Mouse (Mus musculus) olfactory bulb, adult 2 months (tissue): Measurements from ENCODE around the gene Svs5.

ENCODE experiments used
- CTCF ChIP-seq: fragments of 200-500 bp; IDR thresholded peaks from 2 replicates; pipeline ENCODE4 v1.5.1; 2012; ENCODE audit warnings: low read depth, mild to moderate bottlenecking, low read length, moderate library complexity; ENCODE audit not compliant: insufficient read depth
- POLR2A ChIP-seq: fragments of 200-500 bp; IDR thresholded peaks from 2 replicates; pipeline ENCODE4 v1.6.1; 2012; ENCODE audit warnings: mild to moderate bottlenecking, low read depth, low read length, moderate library complexity; ENCODE audit not compliant: insufficient read depth

- TF ChIP-seq CTCF = no peak
- no peak for TF ChIP-seq POLR2A
Observed at GRCm38 (mm10) chr2:164360974-164361657, 28.6 kb downstream of the Svs5 start.
